Mouse (Mus musculus) heart, adult 2 months (tissue): ENCODE measurements around the gene Cyb5r1. TPM values are rescaled to one million over a fixed set of nuclear protein-coding genes. Genes with fewer than 3 reads are reported as not detected.

Experiments
- DNase-seq, 2 experiments: peaks; one replicate each; pipeline ENCODE4 v3.0.0; 2021
- H3K27ac ChIP-seq: fragments of 200-600 bp; 2 replicates; pipeline ENCODE4 v1.8.1; 2022
- H3K27me3 ChIP-seq: fragments of 200-500 bp; 2 replicates; pipeline ENCODE4 v1.6.1; 2012; ENCODE audit warnings: mild to moderate bottlenecking, low read length, inconsistent platforms, mixed read lengths; ENCODE audit not compliant: control insufficient read depth, insufficient read depth
- H3K36me3 ChIP-seq: fragments of 200-500 bp; 2 replicates; pipeline ENCODE4 v1.6.1; 2012; ENCODE audit warnings: low read length, inconsistent platforms; ENCODE audit not compliant: control insufficient read depth, insufficient read depth
- H3K4me1 ChIP-seq: fragments of 200-500 bp; 2 replicates; pipeline ENCODE4 v1.6.1; 2011; ENCODE audit warnings: low read length; ENCODE audit not compliant: control insufficient read depth, insufficient read depth
- H3K4me3 ChIP-seq: fragments of 200-600 bp; 2 replicates; pipeline ENCODE4 v1.8.1; 2022
- H3K79me2 ChIP-seq: fragments of 200-500 bp; replicated peaks from 2 replicates; pipeline ENCODE4 v1.6.1; 2012; ENCODE audit warnings: mild to moderate bottlenecking, inconsistent platforms, low read length, moderate library complexity, mixed read lengths; ENCODE audit not compliant: control insufficient read depth, insufficient read depth
- H3K9ac ChIP-seq: fragments of 200-500 bp; 2 replicates; pipeline ENCODE4 v1.6.1; 2012; ENCODE audit warnings: low read depth, mild to moderate bottlenecking, control low read depth, inconsistent platforms, low read length, mixed read lengths
- CTCF ChIP-seq: fragments of 200-600 bp; IDR thresholded peaks from 2 replicates; pipeline ENCODE4 v1.8.1; 2022; ENCODE audit warnings: antibody characterized with exemption, mild to moderate bottlenecking, moderate library complexity
- EP300 ChIP-seq: fragments of 200-500 bp; IDR thresholded peaks from 2 replicates; pipeline ENCODE4 v1.6.1; 2011; ENCODE audit warnings: low read depth, low read length, control low read depth; ENCODE audit not compliant: insufficient read depth
- POLR2A ChIP-seq: fragments of 200-500 bp; IDR thresholded peaks from 2 replicates; pipeline ENCODE4 v1.6.1; 2011; ENCODE audit warnings: mild to moderate bottlenecking, low read depth, low read length, control low read depth; ENCODE audit not compliant: insufficient read depth
- WGBS: fragments of 180-500 bp; shearing (Covaris S2); methylation state at CpG from one replicate; pipeline ENCODE4 v1.1.7; 2018; 5-methylcytosine and 5-hydroxymethylcytosine counted together
- intact Hi-C: fragments of 180-260 bp; cut with DNase I; formaldehyde crosslinking; loops from one replicate; pipeline ENCODE4 v1.15.1; 2025
- polyA plus RNA-seq: library from polyadenylated mRNA; depleted of rRNA; stranded (reverse); fragments of >200 nt; gene quantifications from 2 replicates; pipeline ENCODE4 v1.2.3, GENCODE M21; 2012
- total RNA-seq, 2 experiments: library from RNA; stranded (reverse); gene quantifications; 2 replicates each; pipeline ENCODE4 v1.2.3; 2021

Cyb5r1 gene
- total and polyA plus RNA-seq, 3 experiments, result 21.0 to 42.8 (median 24.1) TPM

- H3K9ac ChIP-seq, result peak overlapping the region; percentile 83
- no peaks in the 10 kb centered on the region for H3K4me1 ChIP-seq
- intact Hi-C loops, result no loop called here
- peak overlapping the region; percentile 95 for H3K4me3 ChIP-seq
- no peaks in the 10 kb centered on the region for H3K79me2 ChIP-seq
- H3K27ac ChIP-seq, result peak overlapping the region; percentile 76
- no peak for DNase-seq
- TF ChIP-seq POLR2A, result no peak
- TF ChIP-seq CTCF, result no peak
- no peak for TF ChIP-seq EP300
- no peaks in the 10 kb centered on the region for H3K36me3 ChIP-seq
- WGBS, result 32% methylated on average over 8 of the region's 8 CpGs
- H3K27me3 ChIP-seq, result no peaks in the 10 kb centered on the region
Measured at GRCm38 (mm10) chr1:134406414-134406771, 1.0 kb downstream of the Cyb5r1 start.

- no peak for TF ChIP-seq POLR2A
- no peak for TF ChIP-seq CTCF
- TF ChIP-seq EP300, result no peak
- no peaks in the 10 kb centered on the region for H3K36me3 ChIP-seq
- no peak overlapping the region for H3K9ac ChIP-seq
- 90% methylated on average over 8 of the region's 8 CpGs for WGBS
- DNase-seq, result no peak
- no peaks in the 10 kb centered on the region for H3K4me1 ChIP-seq
- H3K27ac ChIP-seq, result no peak overlapping the region
- H3K79me2 ChIP-seq, result no peaks in the 10 kb centered on the region
- no peak overlapping the region for H3K4me3 ChIP-seq
- intact Hi-C loops, result no loop called here
- H3K27me3 ChIP-seq, result no peaks in the 10 kb centered on the region
Measured at GRCm38 (mm10) chr1:134408080-134408479, 2.7 kb downstream of the Cyb5r1 start.

GRCm38 (mm10) chr1:134411706-134412629 is 6.6 kb downstream of the Cyb5r1 start:
- H3K4me3 ChIP-seq, result no peak overlapping the region
- H3K79me2 ChIP-seq, result peaks cover 1% of the 10 kb centered on the region; the same call in 1 of the 2 replicates
- H3K27me3 ChIP-seq, result no peaks in the 10 kb centered on the region
- H3K4me1 ChIP-seq, result peaks cover 3% of the 10 kb centered on the region
- intact Hi-C loops, result no loop called here
- 94% methylated on average over 9 of the region's 9 CpGs for WGBS
- H3K36me3 ChIP-seq, result peaks cover 4% of the 10 kb centered on the region
- no peak for TF ChIP-seq EP300
- TF ChIP-seq CTCF, result peak; percentile 24; the same call in 1 of the 2 replicates
- H3K27ac ChIP-seq, result no peak overlapping the region
- DNase-seq, result no peak
- no peak overlapping the region for H3K9ac ChIP-seq

- H3K9ac ChIP-seq, result no peak overlapping the region
- intact Hi-C loops, result loop anchor here (2.0 kb wide), 1 partner anchor 45 kb away; no protein-coding TSS in a partner anchor
- H3K27ac ChIP-seq, result peak overlapping the region; percentile 99; the same call in 1 of the 2 replicates
Measured at GRCm38 (mm10) chr1:134414038-134414437, 8.7 kb downstream of the Cyb5r1 start.

GRCm38 (mm10) chr1:134414501-134415167 is 9.3 kb downstream of the Cyb5r1 start:
- intact Hi-C loops, result loop anchor here (2.0 to 5.0 kb wide), 3 partner anchors 32 to 78 kb away; partner anchors contain the start of gene Rabif
- H3K9ac ChIP-seq, result peak overlapping the region; percentile 39
- H3K36me3 ChIP-seq, result peaks cover 24% of the 10 kb centered on the region
- no peaks in the 10 kb centered on the region for H3K27me3 ChIP-seq
- peak; percentile 42 for TF ChIP-seq CTCF
- TF ChIP-seq EP300, result no peak
- peak overlapping the region; percentile 99 for H3K27ac ChIP-seq
- DNase-seq, result no peak
- H3K4me1 ChIP-seq, result peaks cover 10% of the 10 kb centered on the region
- peak overlapping the region; percentile 97 for H3K4me3 ChIP-seq
- H3K79me2 ChIP-seq, result peaks cover 1% of the 10 kb centered on the region
- WGBS, result 10% methylated on average over 11 of the region's 11 CpGs

More at GRCm38 (mm10) chr1:134414038-134414437, 8.7 kb downstream of the Cyb5r1 start:
- H3K36me3 ChIP-seq, result peaks cover 18% of the 10 kb centered on the region
- DNase-seq, result no peak
- no peak overlapping the region for H3K4me3 ChIP-seq
- no peak for TF ChIP-seq CTCF
- no peak for TF ChIP-seq POLR2A
- TF ChIP-seq EP300, result no peak
- no peaks in the 10 kb centered on the region for H3K27me3 ChIP-seq
- H3K4me1 ChIP-seq, result peaks cover 7% of the 10 kb centered on the region
- H3K79me2 ChIP-seq, result peaks cover 1% of the 10 kb centered on the region; the same call in 1 of the 2 replicates
- WGBS, result 42% methylated on average over 2 of the region's 2 CpGs
